Mouse (Mus musculus) neural tube, embryonic 15.5 days (tissue): ENCODE measurements around the gene Ccdc151. TPM values are rescaled to one million over a fixed set of nuclear protein-coding genes. Genes with fewer than 3 reads are reported as not detected.

Experiments
- polyA plus RNA-seq: library from polyadenylated mRNA; unstranded; fragments of >200 nt; fragmentation: Nextera tagmentation; extraction: Ambion mirVana; gene quantifications from 2 replicates; pipeline ENCODE4 v1.2.1, GENCODE M21; 2015

Ccdc151 gene
- polyA plus RNA-seq, 1 experiment from 2014 or later, result 4.0 TPM

Other genes with a start within 250 kb of the Ccdc151 start
- gene Spc24, start 242.3 kb downstream of the Ccdc151 start, polyA plus RNA-seq, result 17.2 and 39.7 TPM in 2 replicates
- gene Kank2, start 203.9 kb downstream of the Ccdc151 start, polyA plus RNA-seq, result 4.9 and 7.4 TPM in 2 replicates
- 0.42 and 1.1 TPM in 2 replicates for gene Angptl8, start 167.1 kb downstream of the Ccdc151 start, polyA plus RNA-seq
- gene Dock6, start 150.0 kb downstream of the Ccdc151 start, polyA plus RNA-seq, result 14.0 and 22.5 TPM in 2 replicates
- gene Rab3d, start 84.4 kb downstream of the Ccdc151 start, polyA plus RNA-seq, result 23.6 and 24.7 TPM in 2 replicates
- gene Ccdc159, start 75.2 kb downstream of the Ccdc151 start, polyA plus RNA-seq, result 8.9 and 10.0 TPM in 2 replicates
- 52.8 and 54.6 TPM in 2 replicates for gene Tmem205, start 75.1 kb downstream of the Ccdc151 start, polyA plus RNA-seq
- gene Plppr2, start 65.6 kb downstream of the Ccdc151 start, polyA plus RNA-seq, result 86.4 and 100 TPM in 2 replicates
- 9.5 and 10.8 TPM in 2 replicates for gene Swsap1, start 46.9 kb downstream of the Ccdc151 start, polyA plus RNA-seq
- 1.0 and 2.2 TPM in 2 replicates for gene Epor, start 39.1 kb downstream of the Ccdc151 start, polyA plus RNA-seq
- 1.6 and 4.6 TPM in 2 replicates for gene Rgl3, start 13.2 kb downstream of the Ccdc151 start, polyA plus RNA-seq
- 93.8 and 99.4 TPM in 2 replicates for gene Prkcsh, start 172 bp upstream of the Ccdc151 start, polyA plus RNA-seq
- gene Elavl3, start 49.4 kb upstream of the Ccdc151 start, polyA plus RNA-seq, result 67.4 and 96.9 TPM in 2 replicates
- gene Gm49318, start 68.6 kb upstream of the Ccdc151 start, polyA plus RNA-seq, result not detected in 2 replicates
- 17.3 and 18.6 TPM in 2 replicates for gene Zfp653, start 68.7 kb upstream of the Ccdc151 start, polyA plus RNA-seq
- 63.9 and 65.5 TPM in 2 replicates for gene Ecsit, start 82.8 kb upstream of the Ccdc151 start, polyA plus RNA-seq
- gene Cnn1, start 96.6 kb upstream of the Ccdc151 start, polyA plus RNA-seq, result 0.84 and 34.2 TPM in 2 replicates
- 183 and 193 TPM in 2 replicates for gene Elof1, start 114.5 kb upstream of the Ccdc151 start, polyA plus RNA-seq
- 1.0 and 7.1 TPM in 2 replicates for gene Acp5, start 133.1 kb upstream of the Ccdc151 start, polyA plus RNA-seq
- 92.5 and 97.0 TPM in 2 replicates for gene Pigyl, start 154.2 kb upstream of the Ccdc151 start, polyA plus RNA-seq
- gene Zfp872, start 185.5 kb upstream of the Ccdc151 start, polyA plus RNA-seq, result 0.42 and 0.58 TPM in 2 replicates
- 8.8 and 14.0 TPM in 2 replicates for gene Zfp809, start 223.1 kb upstream of the Ccdc151 start, polyA plus RNA-seq